Mouse (Mus musculus) neutrophil, adult 5-6 weeks (primary cell): ENCODE measurements around the gene Hpse2. TPM values are rescaled to one million over a fixed set of nuclear protein-coding genes. Genes with fewer than 3 reads are reported as not detected.

Experiments
- ATAC-seq: fragments of 151-379, 151-347 bp; 2 replicates; pipeline ENCODE4 v1.8.0; 2017; ENCODE audit warnings: mild to moderate bottlenecking, moderate TSS enrichment; ENCODE audit not compliant: insufficient number of reproducible peaks, poor library complexity, low FRiP score, severe bottlenecking; ENCODE audit errors: extremely low read depth
- total RNA-seq: library from RNA; stranded (forward); fragments of 200-1000 nt; gene quantifications from 2 replicates; pipeline ENCODE4 v1.2.3, GENCODE M21; 2017

Hpse2 gene
- total RNA-seq, 1 experiment from 2014 or later, result not detected

- ATAC-seq, result peak; percentile 71
Observed at GRCm38 (mm10) chr19:42753141-42753917, 634.8 kb downstream of the Hpse2 start.

- peak; percentile 27 for ATAC-seq
Observed at GRCm38 (mm10) chr19:42752363-42752931, 635.7 kb downstream of the Hpse2 start, which contains the start of gene Pyroxd2. TSS of gene Pyroxd2 (minus strand) at chr19:42752775.

- ATAC-seq, result no peak
Observed at GRCm38 (mm10) chr19:42750196-42750595, 638.0 kb downstream of the Hpse2 start.

GRCm38 (mm10) chr19:42746702-42747101 lies 641.5 kb downstream of the Hpse2 start:
- ATAC-seq, result no peak

GRCm38 (mm10) chr19:42745869-42746224 lies 642.3 kb downstream of the Hpse2 start:
- no peak for ATAC-seq

- no peak for ATAC-seq
Observed at GRCm38 (mm10) chr19:42745084-42745868, 642.9 kb downstream of the Hpse2 start.

GRCm38 (mm10) chr19:42744162-42744586 lies 644.0 kb downstream of the Hpse2 start:
- no peak for ATAC-seq

- ATAC-seq, result no peak
Observed at GRCm38 (mm10) chr19:42743261-42743660, 644.9 kb downstream of the Hpse2 start.

- no peak for ATAC-seq
Observed at GRCm38 (mm10) chr19:42741884-42742283, 646.3 kb downstream of the Hpse2 start.

- ATAC-seq, result no peak
Observed at GRCm38 (mm10) chr19:42740163-42740899, 647.8 kb downstream of the Hpse2 start.

GRCm38 (mm10) chr19:42739734-42740133 lies 648.4 kb downstream of the Hpse2 start:
- ATAC-seq, result no peak

- ATAC-seq, result no peak
Observed at GRCm38 (mm10) chr19:42737753-42738152, 650.4 kb downstream of the Hpse2 start.

Other genes with a start within 250 kb of the Hpse2 start
- gene Cnnm1, start 52.1 kb upstream of the Hpse2 start, total RNA-seq, result not detected in 2 replicates
- gene Got1, start 136.2 kb upstream of the Hpse2 start, total RNA-seq, result 16.6 and 17.7 TPM in 2 replicates
- gene Nkx2-3, start 224.0 kb upstream of the Hpse2 start, total RNA-seq, result not detected in 2 replicates